Comparison of ENCODE assay signal across 9 mouse cellular contexts in the genomic region with DNA sequence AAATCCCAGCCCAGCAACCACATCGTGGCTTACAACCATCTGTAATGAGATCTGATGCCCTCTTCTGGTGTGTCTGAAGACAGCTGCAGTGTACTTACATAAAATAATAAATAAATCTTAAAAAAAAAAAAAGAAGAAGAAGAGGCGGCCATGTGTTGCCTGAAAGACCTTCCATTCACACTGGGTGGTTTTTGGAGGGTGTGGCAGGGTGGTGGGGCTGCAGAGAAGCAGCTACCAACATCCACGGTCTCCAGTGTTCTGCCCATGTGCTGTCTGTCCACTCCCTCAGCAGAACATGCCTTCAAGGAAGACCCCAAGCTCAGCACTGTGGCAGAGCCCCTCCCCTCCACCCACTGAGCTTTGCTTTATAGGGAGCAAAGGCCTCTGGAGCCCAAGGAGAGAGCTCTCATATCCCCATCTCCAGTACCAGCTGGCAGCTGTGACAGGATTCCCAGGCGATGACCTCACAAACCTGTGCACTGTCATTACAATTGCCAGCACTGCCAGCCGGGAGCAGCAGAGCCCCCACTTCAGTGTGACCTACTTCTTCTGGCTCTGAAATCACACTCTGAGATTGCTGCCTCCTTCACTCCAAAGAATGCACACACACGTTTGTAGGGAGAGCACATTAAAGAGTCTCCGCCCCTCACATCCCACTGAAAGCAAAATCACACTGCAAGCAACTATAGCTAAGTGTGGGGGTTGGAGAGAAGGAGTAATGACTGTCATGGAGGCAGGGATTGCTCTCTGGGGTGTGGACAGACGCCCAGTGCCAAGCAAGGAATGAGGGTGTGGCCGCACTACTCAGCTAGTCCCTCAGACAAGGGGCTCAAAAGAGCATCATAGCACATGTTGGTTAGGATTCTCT.
DNase-seq lines count a peak whose midpoint lies in the region; ATAC-seq and TF ChIP-seq lines count a peak whose summit lies in the region.
"Had no signal": no experiment of that assay in that cellular context is flagged by ENCODE, and none has a peak within 500 bp of the region (broad histone marks: within the 10 kb centered on the region; RNA-seq: fewer than 3 reads in every experiment).

No protein-coding gene starts in this region.

- no peak overlapping the region for H3K4me3 ChIP-seq in embryonic facial prominence, embryonic 12.5 days
- no peak overlapping the region for H3K4me3 ChIP-seq in embryonic facial prominence, embryonic 10.5 days
- H3K4me3 ChIP-seq in spleen, adult 2 months (ENCODE audit: extremely low read depth, insufficient read depth, insufficient read length): no peak overlapping the region
- H3K4me3 ChIP-seq in hindbrain, embryonic 14.5 days (replicated peaks; ENCODE audit: low read length): no peak overlapping the region
- H3K4me3 ChIP-seq in midbrain, embryonic 14.5 days (replicated peaks; ENCODE audit: low read depth, low read length): no peak overlapping the region
- H3K4me3 ChIP-seq: limb, embryonic 12.5 days had no signal

- TF ChIP-seq CTCF in spleen, adult 2 months (IDR thresholded peaks at IDR 0.05; ENCODE audit: extremely low read depth, insufficient read depth, insufficient read length, insufficient replicate concordance): no peak

- TF ChIP-seq POLR2A in spleen, adult 2 months (IDR thresholded peaks at IDR 0.05; ENCODE audit: low read depth, low read length): no peak

- H3K4me2 ChIP-seq in embryonic facial prominence, embryonic 12.5 days (replicated peaks): no peak overlapping the region
- no peak overlapping the region for H3K4me2 ChIP-seq in hindbrain, embryonic 14.5 days (replicated peaks)
- H3K4me2 ChIP-seq in midbrain, embryonic 14.5 days (ENCODE audit: low read length): no peak overlapping the region
- H3K4me2 ChIP-seq: limb, embryonic 12.5 days had no signal

- H3K36me3 ChIP-seq in embryonic facial prominence, embryonic 12.5 days: no peaks in the 10 kb centered on the region
- H3K36me3 ChIP-seq in embryonic facial prominence, embryonic 10.5 days (replicated peaks): no peaks in the 10 kb centered on the region
- H3K36me3 ChIP-seq in spleen, adult 2 months (ENCODE audit: control insufficient read depth, insufficient read depth, low read length): no peaks in the 10 kb centered on the region
- no peaks in the 10 kb centered on the region for H3K36me3 ChIP-seq in hindbrain, embryonic 14.5 days (replicated peaks; ENCODE audit: control insufficient read depth, insufficient read depth)
- no peaks in the 10 kb centered on the region for H3K36me3 ChIP-seq in midbrain, embryonic 14.5 days (ENCODE audit: control insufficient read depth, insufficient read depth, low read length)
- H3K36me3 ChIP-seq: limb, embryonic 12.5 days had no signal

- H3K9ac ChIP-seq in embryonic facial prominence, embryonic 12.5 days: no peak overlapping the region
- no peak overlapping the region for H3K9ac ChIP-seq in hindbrain, embryonic 14.5 days
- H3K9ac ChIP-seq in midbrain, embryonic 14.5 days (replicated peaks; ENCODE audit: low read length): no peak overlapping the region
- H3K9ac ChIP-seq: limb, embryonic 12.5 days had no signal

- 0 out of 2 replicates have a peak, but pooled peaks have one; percentile 4 for ATAC-seq in embryonic facial prominence, embryonic 12.5 days (ENCODE audit: insufficient number of reproducible peaks, insufficient read depth, low FRiP score, low TSS enrichment)
- ATAC-seq in hindbrain, embryonic 14.5 days (ENCODE audit: low FRiP score): peak; percentile 46; the same call in 1 of the 2 replicates
- no peak for ATAC-seq in midbrain, embryonic 14.5 days (ENCODE audit: low FRiP score, low TSS enrichment)
- ATAC-seq in CD4-positive, CD25-positive, alpha-beta regulatory T cell, adult 4 months: no peak

- H3K9me3 ChIP-seq in embryonic facial prominence, embryonic 12.5 days: no peaks in the 10 kb centered on the region
- no peaks in the 10 kb centered on the region for H3K9me3 ChIP-seq in embryonic facial prominence, embryonic 10.5 days
- no peaks in the 10 kb centered on the region for H3K9me3 ChIP-seq in hindbrain, embryonic 14.5 days (ENCODE audit: control insufficient read depth, low read length)
- H3K9me3 ChIP-seq in midbrain, embryonic 14.5 days (ENCODE audit: control insufficient read depth, low read length): no peaks in the 10 kb centered on the region
- H3K9me3 ChIP-seq: limb, embryonic 12.5 days had no signal

- H3K4me1 ChIP-seq in embryonic facial prominence, embryonic 12.5 days: no peaks in the 10 kb centered on the region
- H3K4me1 ChIP-seq in embryonic facial prominence, embryonic 10.5 days: peaks cover 11% of the 10 kb centered on the region; the same call in 1 of the 2 replicates
- H3K4me1 ChIP-seq in spleen, adult 2 months (ENCODE audit: control insufficient read depth, insufficient read depth, insufficient read length): peaks cover 35% of the 10 kb centered on the region; the same call in 1 of the 2 replicates
- peaks cover 5% of the 10 kb centered on the region; the same call in 1 of the 2 replicates for H3K4me1 ChIP-seq in hindbrain, embryonic 14.5 days (replicated peaks; ENCODE audit: control insufficient read depth, insufficient read depth, low read length)
- H3K4me1 ChIP-seq in midbrain, embryonic 14.5 days (ENCODE audit: control insufficient read depth, insufficient read depth, low read length): 0 out of 2 replicates have a peak, but pooled peaks cover 4% of the 10 kb centered on the region

- H3K27ac ChIP-seq in embryonic facial prominence, embryonic 12.5 days: no peak overlapping the region
- no peak overlapping the region for H3K27ac ChIP-seq in embryonic facial prominence, embryonic 10.5 days (replicated peaks)
- peak overlapping the region; percentile 68 for H3K27ac ChIP-seq in spleen, adult 2 months (ENCODE audit: insufficient read depth, low read length)
- peak overlapping the region; percentile 20; the same call in 1 of the 2 replicates for H3K27ac ChIP-seq in hindbrain, embryonic 14.5 days
- H3K27ac ChIP-seq in midbrain, embryonic 14.5 days (replicated peaks; ENCODE audit: low read depth, low read length): no peak overlapping the region
- H3K27ac ChIP-seq: limb, embryonic 12.5 days had no signal

- DNase-seq in embryonic facial prominence, embryonic 10.5 days (ENCODE audit: low spot score): no peak
- peak in 1 of 2 experiments; percentile 36 for DNase-seq in spleen, adult 2 months (ENCODE audit: low read depth in 1 of 2, low spot score in 2 of 2)
- no peak for DNase-seq in spleen, postnatal 14 days (ENCODE audit: low spot score in 2 of 2)
- no peak for DNase-seq in hindbrain, embryonic 14.5 days (ENCODE audit: low spot score)
- DNase-seq in midbrain, embryonic 14.5 days: peak; percentile 21
- DNase-seq in thymus, postnatal 4 days: no peak

- no peaks in the 10 kb centered on the region for H3K27me3 ChIP-seq in embryonic facial prominence, embryonic 12.5 days
- no peaks in the 10 kb centered on the region for H3K27me3 ChIP-seq in embryonic facial prominence, embryonic 10.5 days (replicated peaks; ENCODE audit: low read depth, poor library complexity, severe bottlenecking)
- no peaks in the 10 kb centered on the region for H3K27me3 ChIP-seq in spleen, adult 2 months (ENCODE audit: control insufficient read depth, insufficient read depth, low read length)
- H3K27me3 ChIP-seq in hindbrain, embryonic 14.5 days (ENCODE audit: control insufficient read depth, insufficient read depth, low read length): no peaks in the 10 kb centered on the region
- no peaks in the 10 kb centered on the region for H3K27me3 ChIP-seq in midbrain, embryonic 14.5 days (ENCODE audit: control insufficient read depth, insufficient read depth, low read length)
- H3K27me3 ChIP-seq: limb, embryonic 12.5 days had no signal

- 65% methylated on average over 9 of the region's 9 CpGs for WGBS in embryonic facial prominence, embryonic 12.5 days
- 72% methylated on average over 9 of the region's 9 CpGs for WGBS in embryonic facial prominence, embryonic 10.5 days
- 66% methylated on average over 9 of the region's 9 CpGs for WGBS in spleen, adult 2 months
- 67% methylated on average over 9 of the region's 9 CpGs for WGBS in hindbrain, embryonic 14.5 days
- WGBS in midbrain, embryonic 14.5 days: 70% methylated on average over 9 of the region's 9 CpGs

Comparison
In these comparisons a context has a peak if more than half of its experiments do, and no peak if none do; other contexts are left out.
1. ATAC-seq: peak in embryonic facial prominence, embryonic 12.5 days (single experiment) and hindbrain, embryonic 14.5 days (single experiment); none in midbrain, embryonic 14.5 days (single experiment) and CD4-positive, CD25-positive, alpha-beta regulatory T cell, adult 4 months (single experiment).
2. H3K27ac ChIP-seq: peak in spleen, adult 2 months (single experiment) and hindbrain, embryonic 14.5 days (single experiment); none in embryonic facial prominence, embryonic 12.5 days (single experiment), embryonic facial prominence, embryonic 10.5 days (single experiment) and midbrain, embryonic 14.5 days (single experiment).